Mouse (Mus musculus): Measurements from ENCODE around the gene Lyar. TPM values are rescaled to one million over a fixed set of nuclear protein-coding genes. Genes with fewer than 3 reads are reported as not detected.

Lyar gene
- total and polyA plus RNA-seq, 3 experiments, result 134 to 314 (median 195) TPM

- Histone ChIP-seq H3K9ac (ENCODE audit: insufficient read depth, low read depth) (no peak overlapping the region), H3K27me3 (replicated peaks) (peaks cover 81% of the 10 kb centered on the region)
- in situ Hi-C loops (cut with MboI; ENCODE audit: low pct_ligation_motif_present, low pct_unique_long_range_greater_than_20kb, low sequenced_read_pairs), result no loop called here
Observed at GRCm38 (mm10) chr5:38173766-38174165, 46.5 kb upstream of the Lyar start.

DNA sequence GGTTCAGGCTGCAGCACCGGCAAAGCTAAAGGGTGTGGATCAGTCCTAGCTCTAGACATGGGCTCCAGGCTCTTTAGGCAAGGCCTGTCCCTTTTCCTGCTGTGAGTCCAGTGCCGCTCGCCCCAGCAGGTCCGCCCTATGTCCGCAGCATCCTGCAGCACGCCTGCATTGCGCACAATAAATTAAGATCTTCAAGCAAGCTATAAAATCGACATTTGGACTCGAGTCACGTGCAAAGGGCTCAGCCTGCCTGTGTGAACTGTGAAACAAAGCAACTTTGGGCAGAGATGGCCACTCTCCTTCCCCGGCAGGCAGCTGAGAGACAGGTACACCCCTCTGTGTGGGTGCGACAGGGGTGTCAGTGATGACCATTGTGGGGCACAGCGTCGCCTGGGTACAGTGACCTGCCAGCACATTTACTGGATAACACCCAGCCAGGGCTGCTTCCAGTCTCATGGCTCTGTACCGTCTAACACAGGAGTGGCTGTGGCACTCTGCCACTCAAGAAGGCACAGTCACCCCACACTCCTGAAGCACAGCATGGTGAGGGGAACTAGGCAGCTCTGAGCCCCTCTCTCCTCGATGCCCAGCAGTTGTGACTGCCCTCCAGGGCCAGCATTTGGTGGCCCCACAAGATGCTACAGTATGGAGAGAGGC, 45.9 kb upstream of the Lyar start:
- Histone ChIP-seq H3K9me3 (replicated peaks; ENCODE audit: low read length) (peaks cover 10% of the 10 kb centered on the region), H3K27ac (ENCODE audit: insufficient read depth, low read depth) (no peak overlapping the region), H3K9ac (ENCODE audit: insufficient read depth, low read depth) (no peak overlapping the region), H3K4me1 (ENCODE audit: control insufficient read depth in 1 of 2, insufficient read depth in 2 of 2) (no peaks in the 10 kb centered on the region), H3K36me3 (replicated peaks in 1 of 2; ENCODE audit: control insufficient read depth in 1 of 2, insufficient read depth in 1 of 2, low read length in 1 of 2) (no peaks in the 10 kb centered on the region), H3K4me3 (replicated peaks in 1 of 3; ENCODE audit: low read depth in 2 of 3, low read length in 2 of 3, poor library complexity in 1 of 3) (no peak overlapping the region), H3K79me2 (replicated peaks; ENCODE audit: control insufficient read depth, extremely low read depth, insufficient read depth, poor library complexity, severe bottlenecking) (no peaks in the 10 kb centered on the region), H3K27me3 (replicated peaks) (peaks cover 78% of the 10 kb centered on the region), H3K4me2 (ENCODE audit: insufficient read depth, low read depth, poor library complexity, severe bottlenecking) (no peak overlapping the region)
- in situ Hi-C loops (cut with MboI; ENCODE audit: low pct_ligation_motif_present, low pct_unique_long_range_greater_than_20kb, low sequenced_read_pairs) (no loop called here), dilution Hi-C loops (cut with MboI; ENCODE audit: extremely low pct_ligation_motif_present, extremely low pct_unique_long_range_greater_than_20kb, low sequenced_read_pairs) (no loop called here)
- TF ChIP-seq USF2 (conservative IDR thresholded peaks at IDR 0.05; ENCODE audit: low read depth, low read length) (no peak), ZKSCAN1 (IDR thresholded peaks at IDR 0.05; ENCODE audit: borderline replicate concordance, low read depth, low read length) (no peak), JUN (IDR thresholded peaks at IDR 0.05; ENCODE audit: insufficient read depth, low read depth, low read length) (no peak), E2F4 (IDR thresholded peaks at IDR 0.05; ENCODE audit: insufficient replicate concordance, low read depth, low read length) (no peak), EP300 (IDR thresholded peaks at IDR 0.05; ENCODE audit: low read length) (no peak), GABPA (IDR thresholded peaks at IDR 0.05; ENCODE audit: insufficient replicate concordance, low read depth, low read length) (no peak), ELF1 (IDR thresholded peaks at IDR 0.05; ENCODE audit: low read depth, low read length) (no peak), MXI1 (IDR thresholded peaks at IDR 0.05; ENCODE audit: low read depth, low read length) (no peak), ZNF384 (IDR thresholded peaks at IDR 0.05; ENCODE audit: low read depth, low read length) (no peak), MEF2A (IDR thresholded peaks at IDR 0.05; ENCODE audit: borderline replicate concordance, low read depth, low read length) (no peak), SMC3 (IDR thresholded peaks at IDR 0.05; ENCODE audit: low read depth, low read length) (no peak), POLR2A (IDR thresholded peaks at IDR 0.05; ENCODE audit: low read depth, low read length) (no peak), NRF1 (IDR thresholded peaks at IDR 0.05; ENCODE audit: low read depth, low read length) (no peak), CTCF (conservative IDR thresholded peaks at IDR 0.05 in 1 of 2, IDR thresholded peaks at IDR 0.05 in 1 of 2; ENCODE audit: low read depth in 2 of 2, low read length in 2 of 2) (no peak), BHLHE40 (IDR thresholded peaks at IDR 0.05; ENCODE audit: low read depth, low read length) (no peak)
- DNase-seq (ENCODE audit: extremely low read depth), result no peak

More at GRCm38 (mm10) chr5:38173766-38174165, 46.5 kb upstream of the Lyar start:
- H3K4me3 ChIP-seq (replicated peaks in 1 of 3; ENCODE audit: low read depth in 2 of 3, low read length in 2 of 3, poor library complexity in 1 of 3), result no peak overlapping the region
- no peaks in the 10 kb centered on the region for H3K4me1 ChIP-seq (ENCODE audit: control insufficient read depth in 1 of 2, insufficient read depth in 2 of 2)
- DNase-seq (ENCODE audit: extremely low read depth), result no peak
- no peaks in the 10 kb centered on the region for H3K36me3 ChIP-seq (replicated peaks in 1 of 2; ENCODE audit: control insufficient read depth in 1 of 2, insufficient read depth in 1 of 2, low read length in 1 of 2)
- no peaks in the 10 kb centered on the region for H3K79me2 ChIP-seq (replicated peaks; ENCODE audit: control insufficient read depth, extremely low read depth, insufficient read depth, poor library complexity, severe bottlenecking)
- TF ChIP-seq ZC3H11A (IDR thresholded peaks at IDR 0.05; ENCODE audit: low read depth, low read length), result no peak
- no peak for TF ChIP-seq RAD21 (IDR thresholded peaks at IDR 0.05; ENCODE audit: low read depth, low read length)
- no peak for TF ChIP-seq ELF1 (IDR thresholded peaks at IDR 0.05; ENCODE audit: low read depth, low read length)
- TF ChIP-seq MEF2A (IDR thresholded peaks at IDR 0.05; ENCODE audit: borderline replicate concordance, low read depth, low read length), result no peak
- TF ChIP-seq JUND (conservative IDR thresholded peaks at IDR 0.05; ENCODE audit: low read depth, low read length), result no peak
- no peak for TF ChIP-seq ZMIZ1 (IDR thresholded peaks at IDR 0.05; ENCODE audit: low read depth, low read length)
- TF ChIP-seq ZKSCAN1 (IDR thresholded peaks at IDR 0.05; ENCODE audit: borderline replicate concordance, low read depth, low read length), result no peak
- no peak for TF ChIP-seq HCFC1 (IDR thresholded peaks at IDR 0.05; ENCODE audit: low read depth, low read length)
- no peak for TF ChIP-seq MAZ (IDR thresholded peaks at IDR 0.05; ENCODE audit: low read depth, low read length)
- no peak overlapping the region for H3K27ac ChIP-seq (ENCODE audit: insufficient read depth, low read depth)
- dilution Hi-C loops (cut with MboI; ENCODE audit: extremely low pct_ligation_motif_present, extremely low pct_unique_long_range_greater_than_20kb, low sequenced_read_pairs), result no loop called here
- no peak overlapping the region for H3K4me2 ChIP-seq (ENCODE audit: insufficient read depth, low read depth, poor library complexity, severe bottlenecking)
- H3K9me3 ChIP-seq (replicated peaks; ENCODE audit: low read length), result peaks cover 10% of the 10 kb centered on the region

Measured in CH12.LX (cell line).